Mouse (Mus musculus) naive thymus-derived CD4-positive, alpha-beta T cell, adult 5 months (primary cell): ENCODE measurements around the gene Smtnl1. TPM values are rescaled to one million over a fixed set of nuclear protein-coding genes. Genes with fewer than 3 reads are reported as not detected.

ENCODE experiments used
- polyA plus RNA-seq: library from polyadenylated mRNA; unstranded; fragments of 100-300 nt; shearing (Covaris generic); gene quantifications from one replicate; pipeline ENCODE4 v1.2.1, GENCODE M21; 2017

Smtnl1 gene
- not detected for polyA plus RNA-seq

GRCm38 (mm10) chr2:84822552-84822951, at the start of gene Smtnl1:
Gene Smtnl1, minus strand, starts transcription at chr2:84822652.

GRCm38 (mm10) chr2:84838593-84838949, 16.1 kb upstream of the Smtnl1 start, which contains the start of gene Slc43a1:
Gene Slc43a1, plus strand, starts transcription at chr2:84838850.

GRCm38 (mm10) chr2:84826488-84827282, 4.2 kb upstream of the Smtnl1 start, which contains the start of gene Timm10:
Gene Timm10, plus strand, starts transcription at chr2:84826997.

GRCm38 (mm10) chr2:84798493-84798921, 23.9 kb downstream of the Smtnl1 start, which contains the start of gene Ube2l6:
Gene Ube2l6, plus strand, starts transcription at chr2:84798828.

GRCm38 (mm10) chr2:84775241-84775640, 47.2 kb downstream of the Smtnl1 start, which contains the start of gene Serping1:
Gene Serping1, minus strand, starts transcription at chr2:84775444.

Other genes with a start within 250 kb of the Smtnl1 start
- gene Ctnnd1, start 171.9 kb downstream of the Smtnl1 start, polyA plus RNA-seq, result not detected
- 0.19 TPM for gene Btbd18, start 163.6 kb downstream of the Smtnl1 start, polyA plus RNA-seq
- 48.7 TPM for gene Selenoh, start 151.9 kb downstream of the Smtnl1 start, polyA plus RNA-seq
- gene Gm28635, start 144.6 kb downstream of the Smtnl1 start, polyA plus RNA-seq, result not detected
- 16.4 TPM for gene Med19, start 144.2 kb downstream of the Smtnl1 start, polyA plus RNA-seq
- 57.6 TPM for gene Tmx2, start 143.5 kb downstream of the Smtnl1 start, polyA plus RNA-seq
- gene Zdhhc5, start 107.5 kb downstream of the Smtnl1 start, polyA plus RNA-seq, result 49.6 TPM
- 74.1 TPM for gene Clp1, start 95.3 kb downstream of the Smtnl1 start, polyA plus RNA-seq
- gene Ypel4, start 88.6 kb downstream of the Smtnl1 start, polyA plus RNA-seq, result 0.77 TPM
- gene Gm19426, start 79.0 kb downstream of the Smtnl1 start, polyA plus RNA-seq, result not detected
- not detected for gene Serping1, start 47.2 kb downstream of the Smtnl1 start, polyA plus RNA-seq
- gene Ube2l6, start 23.8 kb downstream of the Smtnl1 start, polyA plus RNA-seq, result 0.73 TPM
- gene Timm10, start 4.3 kb upstream of the Smtnl1 start, polyA plus RNA-seq, result 20.9 TPM
- not detected for gene Slc43a1, start 16.2 kb upstream of the Smtnl1 start, polyA plus RNA-seq
- not detected for gene Rtn4rl2, start 64.1 kb upstream of the Smtnl1 start, polyA plus RNA-seq
- gene Slc43a3, start 113.9 kb upstream of the Smtnl1 start, polyA plus RNA-seq, result 0.71 TPM
- gene Prg2, start 157.8 kb upstream of the Smtnl1 start, polyA plus RNA-seq, result not detected
- not detected for gene Prg3, start 165.6 kb upstream of the Smtnl1 start, polyA plus RNA-seq
- 161 TPM for gene Ssrp1, start 214.6 kb upstream of the Smtnl1 start, polyA plus RNA-seq
- 0.85 TPM for gene P2rx3, start 214.8 kb upstream of the Smtnl1 start, polyA plus RNA-seq
- 11.0 TPM for gene Tnks1bp1, start 225.4 kb upstream of the Smtnl1 start, polyA plus RNA-seq